Mouse (Mus musculus): ENCODE measurements at regions not wholly inside any gene's neighbourhood (a gene's known extent, or its start where the extent isn't known, plus 50 kb on each side); places are given as distances from the start of the nearest gene placed in this dataset.

DNA sequence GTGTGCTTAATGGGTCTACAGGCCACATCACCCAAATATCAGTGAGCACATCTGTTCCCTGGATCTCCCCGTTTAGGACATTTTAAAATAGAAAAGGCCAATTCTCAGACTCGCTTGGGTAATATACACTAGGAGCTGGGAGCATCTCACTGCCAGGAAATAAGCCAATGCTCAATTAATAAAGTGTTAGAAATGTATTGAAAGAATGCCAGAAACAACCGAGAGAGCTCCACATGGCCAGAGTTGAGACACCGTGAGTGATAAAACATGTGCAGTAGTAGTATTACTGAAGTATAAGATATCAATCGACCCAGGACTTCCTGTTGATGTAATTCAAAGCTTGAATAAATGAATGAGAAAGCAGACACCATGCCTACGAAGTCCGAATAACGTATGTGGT is 127.1 kb upstream of the Tnp1 start:
- no peak overlapping the region for H3K4me3 ChIP-seq (ENCODE audit: low read depth, low read length)
- no peak for DNase-seq (ENCODE audit: low spot score)
- no peak for ATAC-seq (ENCODE audit: extremely low read depth, insufficient number of reproducible peaks, low FRiP score, poor library complexity, severe bottlenecking)
- H3K36me3 ChIP-seq (replicated peaks): no peaks in the 10 kb centered on the region
- TF ChIP-seq POLR2AphosphoS5 (IDR thresholded peaks at IDR 0.05; ENCODE audit: insufficient replicate concordance, low read depth, low read length) (no peak), TAL1 (conservative IDR thresholded peaks at IDR 0.05; ENCODE audit: low read depth, low read length) (no peak), GATA1 (IDR thresholded peaks at IDR 0.05; ENCODE audit: borderline replicate concordance, low read length) (no peak), CTCF (IDR thresholded peaks at IDR 0.05; ENCODE audit: low read depth, low read length) (no peak), GATA2 (IDR thresholded peaks at IDR 0.05; ENCODE audit: borderline replicate concordance, low read depth, low read length) (no peak)
- peaks cover 18% of the 10 kb centered on the region for H3K27me3 ChIP-seq (ENCODE audit: insufficient read depth, low read length)
- H3K4me1 ChIP-seq (ENCODE audit: insufficient read depth, low read depth, low read length): peaks cover 7% of the 10 kb centered on the region
- H3K9me3 ChIP-seq (replicated peaks): no peaks in the 10 kb centered on the region

- Histone ChIP-seq H3K27me3 (ENCODE audit: insufficient read depth, low read length) (peaks cover 15% of the 10 kb centered on the region), H3K9me3 (replicated peaks) (no peaks in the 10 kb centered on the region), H3K4me1 (ENCODE audit: insufficient read depth, low read depth, low read length) (peaks cover 7% of the 10 kb centered on the region), H3K36me3 (replicated peaks) (no peaks in the 10 kb centered on the region), H3K4me3 (ENCODE audit: low read depth, low read length) (no peak overlapping the region)
- ATAC-seq (ENCODE audit: extremely low read depth, insufficient number of reproducible peaks, low FRiP score, poor library complexity, severe bottlenecking) (no peak), DNase-seq (ENCODE audit: low spot score) (no peak)
- no peak for TF ChIP-seq POLR2AphosphoS5 (IDR thresholded peaks at IDR 0.05; ENCODE audit: insufficient replicate concordance, low read depth, low read length)
- no peak for TF ChIP-seq TAL1 (conservative IDR thresholded peaks at IDR 0.05; ENCODE audit: low read depth, low read length)
- no peak for TF ChIP-seq GATA2 (IDR thresholded peaks at IDR 0.05; ENCODE audit: borderline replicate concordance, low read depth, low read length)
- no peak for TF ChIP-seq CTCF (IDR thresholded peaks at IDR 0.05; ENCODE audit: low read depth, low read length)
- TF ChIP-seq GATA1 (IDR thresholded peaks at IDR 0.05; ENCODE audit: borderline replicate concordance, low read length): no peak
Observed at GRCm38 (mm10) chr1:73140557-73141345, 125.0 kb upstream of the Tnp1 start.

- H3K9me3 ChIP-seq (replicated peaks): no peaks in the 10 kb centered on the region
- no peak for DNase-seq (ENCODE audit: low spot score)
Observed at GRCm38 (mm10) chr1:73130215-73130861, 114.6 kb upstream of the Tnp1 start.

GRCm38 (mm10) chr1:73123012-73123411 is 107.3 kb upstream of the Tnp1 start:
- ATAC-seq (ENCODE audit: extremely low read depth, insufficient number of reproducible peaks, low FRiP score, poor library complexity, severe bottlenecking) (no peak), DNase-seq (ENCODE audit: low spot score) (no peak)
- Histone ChIP-seq H3K36me3 (replicated peaks) (no peaks in the 10 kb centered on the region), H3K27me3 (ENCODE audit: insufficient read depth, low read length) (peaks cover 32% of the 10 kb centered on the region), H3K4me1 (ENCODE audit: insufficient read depth, low read depth, low read length) (peaks cover 14% of the 10 kb centered on the region; the same call in 1 of the 2 replicates), H3K9me3 (replicated peaks) (no peaks in the 10 kb centered on the region), H3K4me3 (ENCODE audit: low read depth, low read length) (no peak overlapping the region)
- no peak for TF ChIP-seq TAL1 (conservative IDR thresholded peaks at IDR 0.05; ENCODE audit: low read depth, low read length)
- no peak for TF ChIP-seq GATA2 (IDR thresholded peaks at IDR 0.05; ENCODE audit: borderline replicate concordance, low read depth, low read length)
- no peak for TF ChIP-seq GATA1 (IDR thresholded peaks at IDR 0.05; ENCODE audit: borderline replicate concordance, low read length)
- no peak for TF ChIP-seq CTCF (IDR thresholded peaks at IDR 0.05; ENCODE audit: low read depth, low read length)
- no peak for TF ChIP-seq POLR2AphosphoS5 (IDR thresholded peaks at IDR 0.05; ENCODE audit: insufficient replicate concordance, low read depth, low read length)

More at GRCm38 (mm10) chr1:73130215-73130861, 114.6 kb upstream of the Tnp1 start:
- H3K36me3 ChIP-seq (replicated peaks): no peaks in the 10 kb centered on the region
- H3K27me3 ChIP-seq (ENCODE audit: insufficient read depth, low read length): peaks cover 14% of the 10 kb centered on the region
- ATAC-seq (ENCODE audit: extremely low read depth, insufficient number of reproducible peaks, low FRiP score, poor library complexity, severe bottlenecking): no peak
- TF ChIP-seq CTCF (IDR thresholded peaks at IDR 0.05; ENCODE audit: low read depth, low read length) (no peak), GATA1 (IDR thresholded peaks at IDR 0.05; ENCODE audit: borderline replicate concordance, low read length) (no peak), POLR2AphosphoS5 (IDR thresholded peaks at IDR 0.05; ENCODE audit: insufficient replicate concordance, low read depth, low read length) (no peak), TAL1 (conservative IDR thresholded peaks at IDR 0.05; ENCODE audit: low read depth, low read length) (no peak), GATA2 (IDR thresholded peaks at IDR 0.05; ENCODE audit: borderline replicate concordance, low read depth, low read length) (no peak)
- H3K4me1 ChIP-seq (ENCODE audit: insufficient read depth, low read depth, low read length): peaks cover 3% of the 10 kb centered on the region; the same call in 1 of the 2 replicates
- no peak overlapping the region for H3K4me3 ChIP-seq (ENCODE audit: low read depth, low read length)

GRCm38 (mm10) chr1:73118661-73119060 is 103.0 kb upstream of the Tnp1 start:
- TF ChIP-seq CTCF (IDR thresholded peaks at IDR 0.05; ENCODE audit: low read depth, low read length): no peak
- TF ChIP-seq POLR2AphosphoS5 (IDR thresholded peaks at IDR 0.05; ENCODE audit: insufficient replicate concordance, low read depth, low read length): no peak
- TF ChIP-seq GATA1 (IDR thresholded peaks at IDR 0.05; ENCODE audit: borderline replicate concordance, low read length): no peak
- TF ChIP-seq TAL1 (conservative IDR thresholded peaks at IDR 0.05; ENCODE audit: low read depth, low read length): no peak
- TF ChIP-seq GATA2 (IDR thresholded peaks at IDR 0.05; ENCODE audit: borderline replicate concordance, low read depth, low read length): no peak
- ATAC-seq (ENCODE audit: extremely low read depth, insufficient number of reproducible peaks, low FRiP score, poor library complexity, severe bottlenecking) (no peak), DNase-seq (ENCODE audit: low spot score) (no peak)
- Histone ChIP-seq H3K27me3 (ENCODE audit: insufficient read depth, low read length) (peaks cover 20% of the 10 kb centered on the region), H3K4me3 (ENCODE audit: low read depth, low read length) (no peak overlapping the region), H3K4me1 (ENCODE audit: insufficient read depth, low read depth, low read length) (peaks cover 11% of the 10 kb centered on the region; the same call in 1 of the 2 replicates), H3K36me3 (replicated peaks) (no peaks in the 10 kb centered on the region), H3K9me3 (replicated peaks) (no peaks in the 10 kb centered on the region)

DNA sequence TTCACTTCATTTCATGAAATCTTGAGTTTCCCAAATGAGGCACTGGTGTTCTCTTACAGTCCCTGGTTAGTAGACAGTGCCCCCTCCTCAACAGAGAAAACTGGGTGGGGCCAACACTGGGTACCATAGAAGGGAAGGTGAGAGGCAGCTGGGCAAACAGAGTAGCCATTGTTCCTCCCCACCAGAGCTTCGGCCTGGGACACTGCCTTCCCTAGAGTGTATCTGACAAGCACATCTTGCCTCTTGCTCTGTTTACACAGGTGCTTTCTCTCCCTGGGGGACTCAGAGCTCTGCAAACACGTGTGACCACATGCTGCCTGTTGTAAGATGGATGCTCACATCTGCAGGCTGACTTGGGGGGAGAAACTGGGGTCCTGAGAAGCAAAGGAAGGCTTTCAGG is 100.8 kb upstream of the Tnp1 start:
- TF ChIP-seq CTCF (IDR thresholded peaks at IDR 0.05; ENCODE audit: low read depth, low read length): no peak
- TF ChIP-seq POLR2AphosphoS5 (IDR thresholded peaks at IDR 0.05; ENCODE audit: insufficient replicate concordance, low read depth, low read length): no peak
- TF ChIP-seq GATA2 (IDR thresholded peaks at IDR 0.05; ENCODE audit: borderline replicate concordance, low read depth, low read length): no peak
- TF ChIP-seq TAL1 (conservative IDR thresholded peaks at IDR 0.05; ENCODE audit: low read depth, low read length): no peak
- TF ChIP-seq GATA1 (IDR thresholded peaks at IDR 0.05; ENCODE audit: borderline replicate concordance, low read length): no peak
- ATAC-seq (ENCODE audit: extremely low read depth, insufficient number of reproducible peaks, low FRiP score, poor library complexity, severe bottlenecking): no peak
- DNase-seq (ENCODE audit: low spot score): no peak
- Histone ChIP-seq H3K9me3 (replicated peaks) (no peaks in the 10 kb centered on the region), H3K27me3 (ENCODE audit: insufficient read depth, low read length) (peaks cover 20% of the 10 kb centered on the region), H3K36me3 (replicated peaks) (no peaks in the 10 kb centered on the region), H3K4me1 (ENCODE audit: insufficient read depth, low read depth, low read length) (peaks cover 17% of the 10 kb centered on the region), H3K4me3 (ENCODE audit: low read depth, low read length) (no peak overlapping the region)
